Mouse (Mus musculus) spleen, adult 2 months (tissue): Measurements from ENCODE around the gene Zbtb20. TPM values are rescaled to one million over a fixed set of nuclear protein-coding genes. Genes with fewer than 3 reads are reported as not detected.

ENCODE experiments used
- DNase-seq, 2 experiments: peaks; one replicate each; pipeline versions ENCODE4 v3.0.0 to v3.0.0-alpha.2; 2012 to 2021; ENCODE audit warnings: low spot score in 2 of 2, low read depth in 1 of 2
- H3K27ac ChIP-seq: fragments of 200-500 bp; 2 replicates; pipeline ENCODE4 v1.5.1; 2012; ENCODE audit warnings: low read length, inconsistent platforms; ENCODE audit not compliant: insufficient read depth
- H3K27me3 ChIP-seq: fragments of 200-500 bp; 2 replicates; pipeline ENCODE4 v1.6.1; 2012; ENCODE audit warnings: mild to moderate bottlenecking, moderate library complexity, low read length, inconsistent platforms; ENCODE audit not compliant: control insufficient read depth, insufficient read depth
- H3K36me3 ChIP-seq: fragments of 200-500 bp; 2 replicates; pipeline ENCODE4 v1.6.1; 2012; ENCODE audit warnings: mild to moderate bottlenecking, low read length, inconsistent platforms; ENCODE audit not compliant: control insufficient read depth, insufficient read depth
- H3K4me1 ChIP-seq: fragments of 200-500 bp; 2 replicates; pipeline ENCODE4 v1.6.1; 2011; ENCODE audit warnings: inconsistent platforms; ENCODE audit not compliant: control insufficient read depth, insufficient read depth, insufficient read length
- H3K4me3 ChIP-seq: fragments of 200-500 bp; 2 replicates; pipeline ENCODE4 v1.5.1; 2011; ENCODE audit warnings: mild to moderate bottlenecking, inconsistent platforms; ENCODE audit not compliant: insufficient read depth, insufficient read length; ENCODE audit errors: extremely low read depth
- CTCF ChIP-seq: fragments of 200-500 bp; IDR thresholded peaks from 2 replicates; pipeline ENCODE4 v1.5.1; 2011; ENCODE audit warnings: mild to moderate bottlenecking, inconsistent platforms; ENCODE audit not compliant: insufficient read depth, insufficient read length, insufficient replicate concordance; ENCODE audit errors: extremely low read depth
- POLR2A ChIP-seq: fragments of 200-500 bp; IDR thresholded peaks from 2 replicates; pipeline ENCODE4 v1.6.1; 2011; ENCODE audit warnings: low read depth, low read length, inconsistent platforms
- whole genome bisulfite sequencing: fragments of 180-500 bp; shearing (Covaris S2); methylation state at CpG from one replicate; pipeline ENCODE4 v1.1.7; 2018; 5-methylcytosine and 5-hydroxymethylcytosine counted together
- polyA plus RNA-seq: library from polyadenylated mRNA; depleted of rRNA; stranded (reverse); fragments of >200 nt; gene quantifications from 2 replicates; pipeline ENCODE4 v1.2.3, GENCODE M21; 2012

Zbtb20 gene
- polyA plus RNA-seq, 1 experiment, result 8.6 TPM

DNA sequence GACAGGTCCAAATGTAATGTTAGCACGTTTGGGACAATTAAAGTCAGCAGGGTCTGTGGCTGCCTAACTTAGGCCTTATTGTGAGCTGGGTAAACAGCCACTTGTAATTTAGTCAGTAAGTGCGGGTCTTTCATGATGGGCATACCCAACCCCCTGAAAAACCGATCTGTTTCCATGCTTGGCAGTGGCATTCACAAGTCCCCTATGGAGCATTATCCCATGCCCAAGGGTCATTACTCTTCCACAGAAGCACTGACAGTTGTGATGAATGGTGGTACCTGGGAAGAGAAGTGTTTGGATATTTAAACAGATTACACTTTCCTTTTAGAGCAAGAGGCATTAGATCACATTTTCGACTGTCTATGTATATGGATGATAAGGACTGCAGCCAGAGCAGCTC is 540.2 kb downstream of the Zbtb20 start:
- Histone ChIP-seq H3K4me1 (no peaks in the 10 kb centered on the region), H3K36me3 (no peaks in the 10 kb centered on the region), H3K27me3 (no peaks in the 10 kb centered on the region), H3K27ac (no peak overlapping the region), H3K4me3 (no peak overlapping the region)
- WGBS, result 89% methylated on average over 4 of the region's 4 CpGs
- DNase-seq, result no peak
- no peak for TF ChIP-seq POLR2A
- no peak for TF ChIP-seq CTCF

DNA sequence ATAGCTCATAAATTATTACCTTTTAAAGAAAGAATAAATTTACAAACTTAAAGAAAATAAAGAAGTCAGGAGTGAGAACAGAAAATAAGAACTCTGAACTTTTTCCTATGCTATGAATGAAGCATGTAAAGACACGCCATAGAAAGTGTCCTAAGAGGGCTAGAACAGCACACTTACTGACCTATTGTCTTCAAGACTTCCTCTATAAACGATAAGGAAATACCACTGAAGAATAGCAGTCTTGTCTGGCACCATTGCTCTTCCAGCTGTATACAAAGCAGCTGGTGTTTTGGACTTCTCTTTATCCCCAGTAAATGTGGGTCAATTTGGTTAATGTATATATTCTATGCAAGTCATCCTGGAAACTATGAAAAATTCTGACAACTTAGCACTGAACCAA is 544.2 kb downstream of the Zbtb20 start:
- TF ChIP-seq POLR2A, result no peak
- TF ChIP-seq CTCF, result no peak
- Histone ChIP-seq H3K4me1 (no peaks in the 10 kb centered on the region), H3K36me3 (no peaks in the 10 kb centered on the region), H3K27me3 (no peaks in the 10 kb centered on the region), H3K4me3 (no peak overlapping the region), H3K27ac (no peak overlapping the region)
- DNase-seq, result no peak
- WGBS, result 57% methylated on average over 2 of the region's 2 CpGs

DNA sequence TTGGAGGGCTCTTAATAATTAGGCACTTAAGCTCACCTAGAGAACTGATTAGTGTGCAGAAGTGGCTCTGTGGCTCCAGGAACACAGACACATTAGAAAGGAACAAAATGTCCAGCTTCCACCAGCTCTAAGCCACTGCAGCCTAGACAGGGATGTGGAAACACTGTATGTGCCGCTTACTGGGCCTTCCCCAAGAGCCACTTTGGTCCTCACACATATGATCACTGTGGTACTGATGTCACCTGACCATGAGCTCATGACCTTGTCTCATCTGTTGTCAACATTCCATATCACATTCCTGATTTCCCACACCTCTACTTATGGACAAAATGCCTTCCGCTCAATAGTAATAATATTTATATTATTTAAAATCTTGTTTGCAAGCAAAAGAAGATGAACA is 553.3 kb downstream of the Zbtb20 start:
- WGBS, result 94% methylated on average over 2 of the region's 2 CpGs
- no peak for TF ChIP-seq POLR2A
- no peak for TF ChIP-seq CTCF
- H3K4me1 ChIP-seq, result no peaks in the 10 kb centered on the region
- no peak overlapping the region for H3K4me3 ChIP-seq
- DNase-seq, result no peak
- no peaks in the 10 kb centered on the region for H3K36me3 ChIP-seq
- H3K27me3 ChIP-seq, result no peaks in the 10 kb centered on the region
- H3K27ac ChIP-seq, result no peak overlapping the region

DNA sequence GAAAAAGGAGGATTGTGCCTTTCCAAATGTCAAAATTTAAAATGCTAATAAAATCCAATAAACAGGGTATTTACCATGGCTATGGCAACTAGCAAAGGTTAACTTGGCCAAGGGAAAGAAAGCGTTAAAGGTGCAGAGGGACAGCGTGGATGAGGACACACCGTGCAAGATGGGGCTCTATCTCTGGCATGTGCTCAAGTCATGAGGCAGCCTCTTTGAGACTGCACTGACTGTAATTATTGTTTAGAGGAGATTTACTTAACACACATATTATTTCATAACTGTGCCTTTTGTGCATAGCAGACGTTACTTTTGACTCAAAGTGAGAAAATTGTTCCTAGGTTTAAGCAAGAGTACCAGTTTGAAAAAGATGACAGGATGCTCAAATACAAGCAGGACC is 554.3 kb downstream of the Zbtb20 start:
- no peak overlapping the region for H3K4me3 ChIP-seq
- no peaks in the 10 kb centered on the region for H3K27me3 ChIP-seq
- H3K4me1 ChIP-seq, result no peaks in the 10 kb centered on the region
- 89% methylated on average over 4 of the region's 4 CpGs for WGBS
- DNase-seq, result no peak
- H3K27ac ChIP-seq, result no peak overlapping the region
- TF ChIP-seq POLR2A (no peak), CTCF (no peak)
- H3K36me3 ChIP-seq, result no peaks in the 10 kb centered on the region

DNA sequence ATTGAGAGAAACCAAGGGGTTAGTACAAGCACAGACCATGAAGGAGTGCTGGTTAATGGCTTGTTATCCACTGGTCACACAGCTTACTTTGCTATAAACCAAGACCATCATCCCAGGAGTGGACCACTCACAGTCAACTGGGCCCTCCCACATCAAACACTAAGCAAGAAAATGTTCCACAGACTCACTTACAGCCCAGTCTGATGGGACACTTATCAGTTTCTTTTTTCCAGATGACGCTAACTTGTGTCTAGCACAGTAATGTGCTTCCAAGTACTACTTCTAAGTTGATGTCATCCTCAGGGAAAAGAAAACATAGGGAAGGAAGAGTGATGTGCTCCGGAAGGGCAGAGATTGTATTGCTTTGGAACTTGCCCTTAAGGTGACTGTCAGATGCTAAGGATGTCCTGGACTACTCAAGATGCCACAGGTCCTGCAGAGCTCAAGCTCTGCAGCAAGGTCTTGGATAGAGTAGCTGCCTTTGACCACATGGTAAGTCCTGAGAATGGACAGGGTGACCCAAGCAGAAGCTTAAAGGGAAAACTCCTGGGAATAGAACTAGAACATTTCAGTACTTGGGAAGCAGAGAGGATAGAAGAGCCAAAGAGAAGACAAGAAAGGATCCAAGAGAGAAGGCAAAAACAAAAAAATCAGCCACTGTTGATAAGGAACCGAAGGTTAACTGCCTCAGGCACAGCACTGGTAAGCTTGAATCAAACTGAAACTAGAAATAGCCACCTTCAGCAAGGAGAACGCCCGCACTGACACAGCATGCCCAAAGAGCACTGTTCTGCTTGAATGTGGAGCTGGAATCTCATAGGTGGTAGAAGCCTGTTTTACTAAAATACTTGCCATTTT is 556.1 kb downstream of the Zbtb20 start:
- Histone ChIP-seq H3K27ac (no peak overlapping the region), H3K4me1 (no peaks in the 10 kb centered on the region), H3K27me3 (no peaks in the 10 kb centered on the region), H3K36me3 (no peaks in the 10 kb centered on the region), H3K4me3 (no peak overlapping the region)
- DNase-seq, result no peak
- WGBS, result 72% methylated on average over 5 of the region's 5 CpGs
- TF ChIP-seq CTCF, result no peak
- no peak for TF ChIP-seq POLR2A

DNA sequence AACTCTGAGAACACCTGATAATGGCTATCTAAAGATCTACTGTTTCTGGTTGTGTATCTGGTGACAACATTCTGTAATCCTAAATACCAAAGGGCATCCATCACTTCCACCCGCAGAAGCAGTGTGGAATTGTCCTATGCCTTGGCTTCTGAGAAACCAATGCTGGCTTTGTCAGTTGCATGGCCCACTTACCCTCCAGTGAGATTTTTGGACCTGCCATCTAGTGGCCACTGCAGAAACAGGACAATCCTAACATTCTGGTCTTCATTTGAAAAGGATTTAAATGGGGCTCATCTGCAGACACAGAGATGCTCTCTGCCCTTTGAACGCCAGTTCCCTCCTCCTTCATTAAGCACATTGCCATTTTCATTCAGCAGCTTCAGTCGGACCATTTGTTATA is 559.3 kb downstream of the Zbtb20 start:
- no peaks in the 10 kb centered on the region for H3K27me3 ChIP-seq
- no peak overlapping the region for H3K4me3 ChIP-seq
- H3K27ac ChIP-seq, result no peak overlapping the region
- WGBS, result 84% methylated on average over 3 of the region's 3 CpGs
- no peak for DNase-seq
- H3K4me1 ChIP-seq, result no peaks in the 10 kb centered on the region
- TF ChIP-seq CTCF (no peak), POLR2A (no peak)
- no peaks in the 10 kb centered on the region for H3K36me3 ChIP-seq

DNA sequence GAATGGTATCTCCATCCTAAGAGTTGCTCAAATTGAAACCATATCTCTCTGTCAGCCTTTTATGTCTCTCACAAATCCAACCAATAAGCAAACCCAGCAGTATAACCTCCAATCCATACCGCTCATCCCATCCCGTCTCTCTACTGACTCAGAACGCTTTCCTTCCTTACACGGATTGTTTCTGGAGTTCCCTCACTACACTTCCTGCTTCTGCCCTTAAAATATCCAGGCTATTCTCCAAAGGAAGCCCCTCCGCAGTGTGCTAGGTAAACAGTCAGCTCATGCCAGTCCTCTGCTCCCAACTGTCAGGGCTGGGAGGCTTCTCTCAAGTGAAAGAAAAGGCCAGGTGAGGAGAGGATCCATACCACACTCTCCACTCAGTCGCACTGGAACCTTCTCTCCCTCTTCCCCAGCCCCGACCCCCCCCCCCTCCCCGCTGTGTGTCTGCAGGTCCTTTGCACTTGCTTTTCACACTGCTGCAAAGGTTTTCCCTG is 563.2 kb downstream of the Zbtb20 start:
- H3K4me3 ChIP-seq, result no peak overlapping the region

More for the DNA sequence above, 563.2 kb downstream of the Zbtb20 start:
- TF ChIP-seq CTCF (no peak), POLR2A (no peak)
- Histone ChIP-seq H3K4me1 (no peaks in the 10 kb centered on the region), H3K27ac (no peak overlapping the region), H3K36me3 (no peaks in the 10 kb centered on the region), H3K27me3 (no peaks in the 10 kb centered on the region)
- WGBS, result 82% methylated on average over 8 of the region's 8 CpGs
- DNase-seq, result no peak
